Mouse (Mus musculus) small intestine, adult 2 months (tissue): ENCODE data around the gene Lfng. TPM values are rescaled to one million over a fixed set of nuclear protein-coding genes. Genes with fewer than 3 reads are reported as not detected.

Experiments used
- H3K27ac ChIP-seq: fragments of 200-500 bp; 2 replicates; pipeline ENCODE4 v1.5.1; 2012; ENCODE audit warnings: low read depth, low read length, control low read depth, inconsistent platforms; ENCODE audit not compliant: insufficient read depth
- H3K27me3 ChIP-seq: fragments of 200-500 bp; 2 replicates; pipeline ENCODE4 v1.6.1; 2012; ENCODE audit warnings: mild to moderate bottlenecking, moderate library complexity, low read length, inconsistent platforms; ENCODE audit not compliant: control insufficient read depth, insufficient read depth
- H3K36me3 ChIP-seq: fragments of 200-500 bp; 2 replicates; pipeline ENCODE4 v1.6.1; 2012; ENCODE audit warnings: mild to moderate bottlenecking, low read length, control low read depth, inconsistent platforms; ENCODE audit not compliant: control insufficient read depth, insufficient read depth
- H3K4me1 ChIP-seq: fragments of 200-500 bp; 2 replicates; pipeline ENCODE4 v1.6.1; 2012; ENCODE audit warnings: low read length, inconsistent platforms, mixed read lengths; ENCODE audit not compliant: control insufficient read depth, insufficient read depth, insufficient read length
- H3K4me3 ChIP-seq: fragments of 200-500 bp; 2 replicates; pipeline ENCODE4 v1.5.1; 2012; ENCODE audit warnings: low read depth, mild to moderate bottlenecking, control low read depth, inconsistent platforms, low read length, moderate library complexity
- CTCF ChIP-seq: fragments of 200-500 bp; IDR thresholded peaks from 2 replicates; pipeline ENCODE4 v1.5.1; 2012; ENCODE audit warnings: low read depth, mild to moderate bottlenecking, control low read depth, inconsistent platforms, low read length, moderate library complexity, mixed read lengths; ENCODE audit not compliant: insufficient replicate concordance, insufficient read length; ENCODE audit errors: extremely low read depth
- POLR2A ChIP-seq: fragments of 200-500 bp; IDR thresholded peaks from 2 replicates; pipeline ENCODE4 v1.6.1; 2012; ENCODE audit warnings: low read depth, mild to moderate bottlenecking, control low read depth, inconsistent platforms, low read length, moderate library complexity
- WGBS: fragments of 180-500 bp; shearing (Covaris S2); methylation state at CpG from one replicate; pipeline ENCODE4 v1.1.7; 2018; 5-methylcytosine and 5-hydroxymethylcytosine counted together
- polyA plus RNA-seq: library from polyadenylated mRNA; depleted of rRNA; stranded (reverse); fragments of >200 nt; gene quantifications from 2 replicates; pipeline ENCODE4 v1.2.3, GENCODE M21; 2012

The Lfng gene
- polyA plus RNA-seq, 1 experiment, result 29.9 TPM

- TF ChIP-seq POLR2A (no peak), CTCF (no peak)
- H3K4me3 ChIP-seq, result no peak overlapping the region
- 57% methylated on average over 5 of the region's 5 CpGs for WGBS
- H3K27me3 ChIP-seq, result no peaks in the 10 kb centered on the region
- H3K27ac ChIP-seq, result no peak overlapping the region
- H3K36me3 ChIP-seq, result no peaks in the 10 kb centered on the region
- peaks cover 4% of the 10 kb centered on the region; the same call in 1 of the 2 replicates for H3K4me1 ChIP-seq
These were observed 31.7 kb upstream of the Lfng start for GRCm38 (mm10) chr5:140575381-140575866.

- H3K4me3 ChIP-seq, result no peak overlapping the region
- no peaks in the 10 kb centered on the region for H3K36me3 ChIP-seq
- no peaks in the 10 kb centered on the region for H3K27me3 ChIP-seq
- peaks cover 4% of the 10 kb centered on the region; the same call in 1 of the 2 replicates for H3K4me1 ChIP-seq
- WGBS, result 75% methylated on average over 9 of the region's 9 CpGs
- H3K27ac ChIP-seq, result no peak overlapping the region
- TF ChIP-seq CTCF (no peak), POLR2A (no peak)
These were observed 27.9 kb upstream of the Lfng start for GRCm38 (mm10) chr5:140579221-140579620.

GRCm38 (mm10) chr5:140579771-140580170, 27.3 kb upstream of the Lfng start:
- Histone ChIP-seq H3K36me3 (no peaks in the 10 kb centered on the region), H3K27ac (no peak overlapping the region), H3K4me1 (peaks cover 4% of the 10 kb centered on the region; the same call in 1 of the 2 replicates), H3K27me3 (no peaks in the 10 kb centered on the region), H3K4me3 (no peak overlapping the region)
- TF ChIP-seq POLR2A, result no peak
- no peak for TF ChIP-seq CTCF
- WGBS, result 72% methylated on average over 6 of the region's 6 CpGs

DNA sequence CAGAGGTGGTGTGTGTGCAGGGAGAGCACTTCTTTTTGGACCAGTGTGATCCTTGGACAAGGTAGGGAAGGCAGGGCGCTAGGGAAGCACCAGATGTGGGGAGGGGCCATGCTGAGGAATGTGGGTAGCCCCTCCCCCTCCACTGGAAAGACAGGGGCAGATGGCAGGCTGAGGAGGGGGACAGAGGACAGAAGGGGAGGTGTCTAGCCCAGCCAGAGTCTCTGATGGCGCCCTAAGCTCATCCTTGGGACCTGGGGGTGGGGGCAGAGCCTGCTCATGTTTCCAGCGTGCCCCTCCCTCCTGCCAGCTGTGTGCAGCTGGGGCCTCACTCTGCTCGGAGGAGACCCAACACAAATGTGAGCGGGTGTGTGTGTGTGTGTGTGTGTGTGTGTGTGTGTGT, 25.6 kb upstream of the Lfng start:
- Histone ChIP-seq H3K4me1 (no peaks in the 10 kb centered on the region), H3K27me3 (no peaks in the 10 kb centered on the region), H3K36me3 (no peaks in the 10 kb centered on the region), H3K27ac (no peak overlapping the region), H3K4me3 (no peak overlapping the region)
- 34% methylated on average over 5 of the region's 5 CpGs for WGBS
- no peak for TF ChIP-seq POLR2A
- no peak for TF ChIP-seq CTCF

DNA sequence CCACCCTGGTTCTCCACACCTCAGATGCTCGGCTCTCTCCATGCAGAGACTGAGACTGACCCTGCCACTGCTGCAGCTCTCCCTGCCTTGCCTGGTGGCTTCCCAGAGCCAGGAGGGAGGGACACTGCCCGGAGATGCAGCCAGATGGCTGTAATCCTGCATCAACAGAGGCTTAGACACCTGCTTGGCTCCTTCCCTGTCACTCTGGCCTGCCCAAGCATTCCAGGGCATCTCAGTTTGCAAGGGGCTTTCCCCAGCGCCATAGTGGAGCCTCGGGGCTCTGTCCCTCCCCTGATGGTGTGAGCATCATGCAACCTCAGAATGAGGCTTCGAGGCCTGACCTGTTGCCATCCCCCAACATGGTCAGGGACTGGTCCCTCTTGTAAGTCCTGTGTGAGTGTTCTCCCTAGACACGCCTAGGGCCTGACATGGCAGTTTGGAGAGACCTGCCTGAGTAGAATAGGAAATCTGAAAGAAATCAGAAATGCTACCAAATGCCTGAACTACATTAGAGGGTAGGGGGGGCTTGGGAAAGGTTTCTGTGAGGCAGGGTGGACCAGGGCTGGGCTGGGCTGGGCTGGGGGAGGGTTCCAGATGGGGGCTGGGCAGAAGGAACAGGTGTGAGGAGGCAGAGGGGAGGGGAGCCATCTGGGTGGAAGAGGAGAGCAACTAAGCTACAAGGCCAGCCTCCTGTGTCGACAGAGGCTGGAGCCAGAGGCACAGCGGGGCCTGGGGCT, 24.0 kb upstream of the Lfng start:
- no peak overlapping the region for H3K27ac ChIP-seq
- TF ChIP-seq CTCF, result no peak
- no peak for TF ChIP-seq POLR2A
- 64% methylated on average over 8 of the region's 8 CpGs for WGBS

GRCm38 (mm10) chr5:140583732-140584368, 23.3 kb upstream of the Lfng start:
- H3K27me3 ChIP-seq, result no peaks in the 10 kb centered on the region
- no peak overlapping the region for H3K4me3 ChIP-seq
- no peak overlapping the region for H3K27ac ChIP-seq
- WGBS, result 89% methylated on average over 6 of the region's 6 CpGs
- TF ChIP-seq POLR2A, result no peak
- no peak for TF ChIP-seq CTCF
- H3K36me3 ChIP-seq, result no peaks in the 10 kb centered on the region
- H3K4me1 ChIP-seq, result no peaks in the 10 kb centered on the region

More for the DNA sequence above, 24.0 kb upstream of the Lfng start:
- no peaks in the 10 kb centered on the region for H3K27me3 ChIP-seq
- no peaks in the 10 kb centered on the region for H3K4me1 ChIP-seq
- no peaks in the 10 kb centered on the region for H3K36me3 ChIP-seq
- H3K4me3 ChIP-seq, result no peak overlapping the region

- no peak for TF ChIP-seq CTCF
- no peak for TF ChIP-seq POLR2A
- no peaks in the 10 kb centered on the region for H3K4me1 ChIP-seq
These were observed 17.9 kb upstream of the Lfng start for GRCm38 (mm10) chr5:140589082-140589774.

More at GRCm38 (mm10) chr5:140589082-140589774, 17.9 kb upstream of the Lfng start:
- WGBS, result 65% methylated on average over 16 of the region's 16 CpGs
- no peaks in the 10 kb centered on the region for H3K36me3 ChIP-seq
- H3K4me3 ChIP-seq, result no peak overlapping the region
- no peaks in the 10 kb centered on the region for H3K27me3 ChIP-seq
- no peak overlapping the region for H3K27ac ChIP-seq
